Mouse (Mus musculus) naive thymus-derived CD4-positive, alpha-beta T cell, adult 2 months (primary cell): ENCODE measurements at regions not wholly inside any gene's neighbourhood (a gene's known extent, or its start where the extent isn't known, plus 50 kb on each side); places are given as distances from the start of the nearest gene placed in this dataset.
A peak's percentile ranks its signal among the peaks of the same experiment; 100 is the strongest.
"Not testable (repeated sequence)": the region's sequence is repeated elsewhere in the genome, so short reads cannot be mapped to it uniquely, and the experiment has no call there.

Experiments
- DNase-seq: peaks from one replicate; pipeline ENCODE4 v3.0.0-alpha.2; 2011; ENCODE audit warnings: low read depth

GRCm38 (mm10) chr12:119102106-119102505 lies 135.9 kb upstream of the Abcb5 start:
- not testable (repeated sequence) for DNase-seq

GRCm38 (mm10) chr12:119099736-119100135 lies 133.5 kb upstream of the Abcb5 start:
- DNase-seq, result no peak

DNA sequence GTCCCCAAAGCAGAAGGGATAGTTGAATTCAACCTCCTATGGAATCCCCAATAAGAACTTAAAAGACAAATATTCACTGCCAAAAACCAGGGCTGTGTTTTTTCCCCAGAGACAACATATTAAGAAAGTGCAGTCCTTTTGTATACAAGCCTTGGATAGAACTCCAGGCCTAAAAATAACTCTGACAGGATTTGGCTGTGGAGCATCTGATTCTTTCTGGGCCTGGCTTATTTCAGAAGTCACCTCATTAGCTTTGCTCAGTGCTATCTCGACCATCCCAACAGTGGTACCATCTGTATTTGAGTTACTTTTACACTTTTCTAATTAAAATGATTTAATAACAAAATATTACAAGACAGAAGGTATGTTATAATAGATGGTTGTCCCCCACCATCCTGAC lies 131.6 kb upstream of the Abcb5 start:
- no peak for DNase-seq

DNA sequence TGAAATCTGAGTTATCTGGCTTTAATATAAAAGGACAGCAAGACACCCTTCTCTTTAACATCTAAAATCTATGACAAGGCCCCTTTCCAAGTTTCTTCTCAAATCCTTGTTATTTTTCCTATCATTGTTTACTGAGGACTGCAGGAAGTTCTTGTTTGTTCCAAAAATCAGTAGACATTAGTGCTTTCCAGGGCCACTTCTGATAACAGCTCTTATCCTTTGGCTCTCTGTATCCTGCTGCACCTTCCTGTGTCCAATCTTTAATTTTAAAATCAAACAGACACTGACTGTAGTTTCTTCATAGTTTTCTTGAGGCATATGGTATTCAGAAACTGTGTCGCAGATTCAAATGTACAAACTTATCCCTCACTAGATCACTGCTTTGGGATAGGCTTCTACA lies 128.1 kb upstream of the Abcb5 start:
- no peak for DNase-seq

DNA sequence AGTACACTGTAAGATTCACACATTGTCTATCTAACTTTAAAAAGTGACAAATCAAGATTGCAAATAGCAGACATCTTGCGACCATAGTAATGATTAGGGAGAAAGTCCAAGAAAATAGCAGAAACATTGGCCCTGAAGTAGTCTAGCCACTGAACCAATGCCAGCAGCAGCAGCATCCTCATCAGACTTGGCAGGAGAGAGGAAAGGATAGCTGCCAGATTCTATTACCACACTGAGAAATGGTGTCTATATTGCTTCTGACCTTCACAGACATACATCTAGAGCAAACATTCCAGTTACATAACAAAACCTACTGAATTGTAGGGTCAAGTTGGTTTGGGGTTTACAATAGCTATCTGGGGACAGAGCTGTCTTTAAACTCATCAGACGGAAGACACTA lies 127.2 kb upstream of the Abcb5 start:
- DNase-seq, result no peak

GRCm38 (mm10) chr12:119089292-119089691 lies 123.1 kb upstream of the Abcb5 start:
- no peak for DNase-seq

- no peak for DNase-seq
Measured at GRCm38 (mm10) chr12:119088666-119089065, 122.4 kb upstream of the Abcb5 start.

GRCm38 (mm10) chr12:119084814-119085213 lies 118.6 kb upstream of the Abcb5 start:
- no peak for DNase-seq

DNA sequence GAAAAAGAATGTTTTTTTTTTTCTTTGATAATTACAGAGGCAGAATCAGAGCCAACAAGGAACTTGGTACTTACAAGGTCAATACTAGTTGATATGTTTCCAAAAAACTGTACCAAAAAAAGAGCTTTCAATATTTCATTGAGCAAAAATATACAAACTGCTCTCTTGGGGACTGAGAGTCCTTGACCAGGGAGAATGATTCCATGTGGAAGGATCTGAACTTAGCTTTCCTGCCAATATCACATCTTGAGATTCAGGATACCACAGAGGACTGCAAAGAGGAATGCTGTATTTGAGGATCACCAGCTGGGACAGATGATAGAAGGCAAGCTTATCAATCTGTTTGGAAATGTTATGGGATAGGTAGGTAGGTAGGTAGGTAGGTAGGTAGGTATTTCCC lies 116.6 kb upstream of the Abcb5 start:
- DNase-seq, result no peak

DNA sequence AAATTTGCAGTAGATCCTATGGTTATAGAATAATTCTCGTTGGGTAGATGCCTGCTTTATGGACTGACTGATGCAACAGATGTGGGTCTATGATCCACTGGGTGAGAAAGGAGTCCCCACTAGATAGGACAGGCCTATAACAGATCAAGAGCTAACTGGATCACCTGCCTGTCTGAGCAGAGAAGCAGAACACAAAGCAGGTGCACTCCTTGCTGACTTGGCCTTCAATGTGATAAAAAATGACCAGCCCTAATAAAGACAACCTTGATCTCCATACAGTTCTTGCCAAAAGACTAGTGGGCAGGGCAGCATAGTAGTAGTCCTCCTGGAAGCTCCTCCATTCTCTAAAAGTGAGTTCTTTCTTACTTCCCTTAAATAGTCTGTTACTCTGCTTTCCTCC lies 109.6 kb upstream of the Abcb5 start:
- no peak for DNase-seq

DNA sequence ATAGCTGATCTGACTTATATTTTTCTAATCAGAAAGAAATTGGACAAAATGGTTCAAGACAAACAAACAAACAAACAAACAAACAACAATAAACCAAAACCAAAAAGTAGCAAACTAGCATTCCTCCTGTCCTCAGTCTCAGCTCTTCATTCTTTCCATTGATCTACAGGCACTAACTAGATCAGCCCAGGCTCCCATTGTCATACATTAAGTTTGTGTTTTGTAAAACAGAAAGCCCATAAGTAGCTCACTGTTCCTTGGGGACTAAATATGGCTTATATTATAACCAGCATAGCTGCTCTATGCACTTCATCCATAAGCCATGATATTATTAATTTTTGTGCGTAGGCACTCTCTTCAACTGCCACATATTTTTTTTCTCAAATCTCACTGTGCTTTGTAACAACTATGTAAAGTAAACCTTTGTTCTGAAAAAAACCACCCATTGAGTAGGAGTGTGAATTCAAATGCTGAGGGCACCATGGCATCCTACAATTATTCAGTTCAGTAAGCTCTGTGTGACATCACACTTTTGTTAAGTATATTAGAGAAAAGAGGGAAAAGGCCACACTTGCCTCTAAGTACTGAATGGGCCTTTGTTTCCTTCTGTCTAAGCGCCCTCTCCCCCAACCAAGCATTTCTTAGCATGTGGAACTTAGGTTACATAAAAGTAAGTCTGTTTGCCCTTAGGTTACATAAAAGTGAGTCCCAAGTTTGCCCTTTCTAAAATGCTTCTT lies 108.7 kb upstream of the Abcb5 start:
- no peak for DNase-seq

- no peak for DNase-seq
Measured at GRCm38 (mm10) chr12:119074147-119074546, 107.9 kb upstream of the Abcb5 start.

DNA sequence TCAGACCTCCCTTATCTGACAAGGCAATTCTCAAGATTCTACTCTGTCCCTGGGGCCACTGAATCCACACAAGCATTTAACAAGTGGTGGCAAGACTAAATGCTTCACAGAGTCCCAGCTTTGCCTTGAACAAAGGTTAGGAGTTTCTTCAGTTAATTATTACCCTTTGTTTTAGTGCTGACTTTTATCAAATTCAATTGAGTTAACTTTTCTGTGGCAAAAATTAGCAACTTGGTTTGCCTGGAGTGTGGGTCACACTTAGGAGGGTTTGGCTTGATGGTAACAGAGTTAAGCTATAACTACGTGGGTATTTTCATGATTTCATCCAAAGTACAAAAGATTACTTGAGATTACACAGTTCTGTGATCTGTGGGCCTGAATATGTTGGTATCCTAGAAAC lies 104.7 kb upstream of the Abcb5 start:
- no peak for DNase-seq

- no peak for DNase-seq
Measured at GRCm38 (mm10) chr12:119070446-119070845, 104.2 kb upstream of the Abcb5 start.

DNA sequence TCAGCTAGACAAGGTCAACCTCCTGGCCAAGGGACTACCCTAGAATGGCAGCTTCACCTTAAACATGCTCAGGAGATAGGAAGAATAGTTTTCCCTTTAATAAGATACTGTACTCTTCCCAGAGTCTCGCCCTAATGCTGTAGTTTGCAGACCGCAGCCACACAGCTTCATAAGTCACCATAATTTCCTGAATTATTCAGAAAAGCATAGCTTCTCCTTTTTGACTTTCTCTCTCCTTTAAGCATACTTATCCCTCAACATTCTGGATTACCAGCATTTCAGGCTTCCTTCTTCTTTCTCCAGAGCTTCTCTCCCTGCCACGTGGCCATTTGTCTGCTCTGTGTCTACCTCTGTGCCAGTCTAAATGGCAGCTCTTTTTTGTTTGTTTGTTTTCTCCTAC lies 103.5 kb upstream of the Abcb5 start:
- DNase-seq, result no peak

- no peak for DNase-seq
Measured at GRCm38 (mm10) chr12:119068079-119068478, 101.9 kb upstream of the Abcb5 start.

DNA sequence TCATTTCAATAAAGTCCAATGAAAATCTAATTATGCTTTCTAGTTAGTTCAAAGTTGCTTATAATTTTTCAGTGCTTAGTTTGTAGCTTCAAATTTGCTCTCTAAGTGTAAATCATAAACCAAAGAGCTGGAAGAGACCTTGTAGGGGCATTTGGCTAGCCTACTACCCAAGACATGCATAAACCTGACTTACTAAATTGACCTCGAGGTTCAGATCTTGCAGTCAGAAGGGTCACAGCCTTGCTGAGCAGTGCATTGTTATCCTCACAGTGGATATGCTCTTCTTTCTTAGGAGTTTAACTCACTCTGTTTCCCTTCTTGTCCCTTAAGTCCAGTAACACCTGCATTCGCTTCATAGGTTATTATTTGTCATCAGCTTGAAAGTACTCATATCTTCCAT lies 96.7 kb upstream of the Abcb5 start:
- no peak for DNase-seq

- no peak for DNase-seq
Measured at GRCm38 (mm10) chr12:119062490-119062889, 96.3 kb upstream of the Abcb5 start.

DNA sequence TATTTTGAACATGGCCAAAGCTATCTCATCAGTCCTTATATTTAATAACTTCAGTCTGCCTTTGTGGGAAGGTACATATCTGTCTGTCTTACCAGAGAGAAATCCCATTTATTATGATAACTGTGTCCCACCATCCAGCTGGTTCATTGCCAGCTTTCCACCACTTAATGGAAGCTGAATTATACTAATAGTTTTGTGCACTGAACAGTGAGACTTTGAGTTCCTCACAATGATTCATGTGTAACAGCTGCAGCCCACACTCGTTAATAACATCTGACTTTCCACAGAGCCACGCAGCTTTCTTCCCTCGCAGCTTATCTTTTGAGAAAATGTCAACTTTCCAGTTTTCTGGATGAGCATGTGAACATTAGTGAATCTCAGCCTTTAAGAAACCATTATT lies 88.3 kb upstream of the Abcb5 start:
- no peak for DNase-seq

DNA sequence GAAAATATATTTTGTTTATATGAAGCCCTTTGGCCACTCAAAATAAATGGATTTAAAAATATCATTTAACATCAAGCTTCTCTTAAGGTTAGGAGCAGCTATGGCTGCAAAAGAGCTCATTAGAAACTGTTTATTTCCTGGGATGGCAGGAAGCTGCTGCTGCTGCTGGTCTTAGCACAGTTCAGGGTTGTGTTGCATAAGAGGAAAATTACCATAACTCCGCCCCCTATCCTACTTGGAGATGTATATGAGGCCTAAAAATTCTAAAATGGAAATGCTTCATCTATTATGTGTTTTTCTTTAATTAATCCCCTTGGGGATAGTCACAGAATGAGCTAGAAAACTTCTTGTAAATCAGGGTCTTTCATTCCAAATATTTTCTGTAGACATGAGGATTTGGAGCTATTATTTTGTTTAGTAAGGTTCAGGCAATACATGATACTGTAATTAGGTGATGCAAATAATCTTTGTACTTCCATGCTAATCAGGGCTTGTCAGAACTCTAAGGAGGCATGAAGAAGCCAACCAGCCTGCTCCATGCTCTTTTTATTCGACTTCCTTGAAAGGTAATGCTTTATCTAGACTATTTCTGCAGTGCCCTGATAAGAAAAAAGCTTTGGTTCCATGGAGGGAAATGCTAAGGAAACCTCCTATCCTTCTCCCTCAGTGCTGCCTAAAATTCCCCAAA lies 85.6 kb upstream of the Abcb5 start:
- no peak for DNase-seq

DNA sequence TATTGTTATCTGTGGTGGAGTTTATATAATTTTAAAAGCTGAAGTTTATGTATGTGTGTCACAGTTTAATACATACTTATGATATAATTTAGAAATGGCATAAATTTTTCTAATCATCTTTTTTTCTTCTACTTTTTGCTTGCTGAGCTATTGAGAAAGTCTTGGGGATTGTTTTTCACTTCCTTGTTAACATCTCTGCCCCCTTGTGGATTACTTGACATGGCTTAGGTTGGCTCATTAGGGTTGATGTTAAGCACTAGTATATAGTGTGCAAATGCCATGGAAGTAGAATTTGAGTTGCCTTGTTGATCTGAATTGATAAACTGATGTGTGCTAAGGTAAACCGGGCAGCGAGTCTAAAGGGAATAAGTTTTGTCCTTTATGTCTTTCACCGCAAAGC lies 72.1 kb upstream of the Abcb5 start:
- DNase-seq, result peak; percentile 4

DNA sequence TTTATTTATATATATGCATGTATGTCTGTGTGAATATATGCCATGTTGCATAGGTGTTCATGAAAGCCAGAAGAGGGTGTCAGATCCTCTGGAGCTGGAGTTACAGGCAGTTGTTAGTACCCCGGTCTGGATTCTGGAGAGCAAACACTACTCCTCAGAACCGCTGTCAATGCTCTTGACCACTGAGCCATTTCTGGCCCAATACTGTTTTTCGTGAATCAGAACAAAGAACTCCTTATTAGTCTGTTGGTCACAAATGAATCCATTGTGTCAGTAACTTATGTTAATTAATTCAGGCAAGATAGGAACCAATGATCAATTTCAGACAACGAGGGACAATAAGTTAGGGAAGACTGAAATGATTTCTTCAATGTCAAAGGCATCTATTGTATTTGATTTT lies 68.6 kb upstream of the Abcb5 start:
- DNase-seq, result no peak

GRCm38 (mm10) chr12:119028711-119029110 lies 62.5 kb upstream of the Abcb5 start:
- DNase-seq, result no peak

- DNase-seq, result no peak
Measured at GRCm38 (mm10) chr12:119028161-119028560, 61.9 kb upstream of the Abcb5 start.
